Mouse (Mus musculus) olfactory bulb, adult 2 months (tissue): ENCODE data around the gene Capns2.

Source experiments
- CTCF ChIP-seq: fragments of 200-500 bp; IDR thresholded peaks from 2 replicates; pipeline ENCODE4 v1.5.1; 2012; ENCODE audit warnings: low read depth, mild to moderate bottlenecking, low read length, moderate library complexity; ENCODE audit not compliant: insufficient read depth
- POLR2A ChIP-seq: fragments of 200-500 bp; IDR thresholded peaks from 2 replicates; pipeline ENCODE4 v1.6.1; 2012; ENCODE audit warnings: mild to moderate bottlenecking, low read depth, low read length, moderate library complexity; ENCODE audit not compliant: insufficient read depth

DNA sequence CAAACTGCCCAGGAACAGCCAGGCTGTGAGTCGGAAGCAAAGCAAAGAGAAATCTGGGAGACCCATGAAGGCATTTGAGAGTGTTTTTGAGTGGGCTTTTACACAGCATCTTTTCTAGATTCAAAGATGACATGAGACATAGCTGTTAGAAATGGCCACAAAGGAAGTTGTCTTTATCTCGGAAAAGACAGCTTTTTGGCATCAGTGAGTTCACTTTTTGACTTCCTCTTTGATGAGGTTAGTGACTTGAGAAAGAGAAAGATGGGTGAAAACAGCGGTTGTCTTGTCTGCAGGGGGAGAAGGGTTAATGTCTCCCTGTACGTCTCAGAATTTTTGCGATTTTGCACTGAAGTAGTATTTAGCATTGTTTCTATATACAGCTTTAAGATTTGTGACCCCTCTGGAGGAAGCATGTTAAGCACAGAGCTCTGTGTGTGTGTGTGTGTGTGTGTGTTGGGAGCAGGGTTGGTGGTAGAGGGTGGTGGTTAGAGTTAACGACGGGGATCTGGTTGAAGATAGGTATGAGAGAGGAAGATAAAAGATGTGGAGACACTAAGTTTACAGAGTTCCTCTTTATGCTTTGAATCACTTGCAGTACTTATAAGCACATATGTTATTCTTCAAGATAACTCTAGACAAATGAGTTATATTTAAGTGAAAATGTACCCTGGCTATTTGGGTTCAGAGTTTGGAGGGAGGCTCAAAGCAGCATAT, 44.8 kb upstream of the Capns2 start:
- TF ChIP-seq POLR2A (no peak), CTCF (no peak)
